Mouse (Mus musculus): ENCODE data around the gene Kti12. TPM values are rescaled to one million over a fixed set of nuclear protein-coding genes. Genes with fewer than 3 reads are reported as not detected.
A peak's percentile ranks its signal among the peaks of the same experiment; 100 is the strongest.

Kti12 gene
- polyA plus RNA-seq, 1 experiment from 2014 or later: 26.6 TPM

GRCm38 (mm10) chr4:108826096-108826495, 21.5 kb upstream of the Kti12 start:
- peak overlapping the region; percentile 59 for H3K27ac ChIP-seq (ENCODE audit: low read length)
- 54% methylated on average over 1 of the region's 1 CpGs for WGBS
- no peaks in the 10 kb centered on the region; the same call in 1 of the 2 replicates for H3K36me3 ChIP-seq (ENCODE audit: insufficient read depth, low read length)
- ATAC-seq (no peak), DNase-seq (ENCODE audit: low spot score) (no peak)
- H3K27me3 ChIP-seq (replicated peaks; ENCODE audit: insufficient read depth, low read length): no peaks in the 10 kb centered on the region
- no peak overlapping the region for H3K4me2 ChIP-seq (replicated peaks; ENCODE audit: low read depth, low read length)
- no peak overlapping the region for H3K4me3 ChIP-seq (ENCODE audit: low read depth, low read length)
- H3K4me1 ChIP-seq (ENCODE audit: insufficient read depth, low read depth, low read length): no peaks in the 10 kb centered on the region
- no peak overlapping the region for H3K9ac ChIP-seq (replicated peaks; ENCODE audit: low read depth)
- H3K9me3 ChIP-seq (ENCODE audit: low read length): no peaks in the 10 kb centered on the region
- TF ChIP-seq CTCF (IDR thresholded peaks at IDR 0.05) (no peak), EP300 (IDR thresholded peaks at IDR 0.05) (no peak)

GRCm38 (mm10) chr4:108826643-108827042, 20.9 kb upstream of the Kti12 start:
- Histone ChIP-seq H3K4me2 (replicated peaks; ENCODE audit: low read depth, low read length) (no peak overlapping the region), H3K9me3 (ENCODE audit: low read length) (no peaks in the 10 kb centered on the region), H3K36me3 (ENCODE audit: insufficient read depth, low read length) (no peaks in the 10 kb centered on the region; the same call in 1 of the 2 replicates), H3K4me1 (ENCODE audit: insufficient read depth, low read depth, low read length) (peaks cover 1% of the 10 kb centered on the region; the same call in 1 of the 2 replicates), H3K27me3 (replicated peaks; ENCODE audit: insufficient read depth, low read length) (no peaks in the 10 kb centered on the region), H3K4me3 (ENCODE audit: low read depth, low read length) (no peak overlapping the region), H3K27ac (ENCODE audit: low read length) (no peak overlapping the region), H3K9ac (replicated peaks; ENCODE audit: low read depth) (no peak overlapping the region)
- DNase-seq (ENCODE audit: low spot score) (no peak), ATAC-seq (no peak)
- WGBS: 66% methylated on average over 2 of the region's 2 CpGs
- TF ChIP-seq CTCF (IDR thresholded peaks at IDR 0.05): no peak
- no peak for TF ChIP-seq EP300 (IDR thresholded peaks at IDR 0.05)

GRCm38 (mm10) chr4:108830698-108831097, 16.9 kb upstream of the Kti12 start:
- Histone ChIP-seq H3K9me3 (ENCODE audit: low read length) (no peaks in the 10 kb centered on the region), H3K9ac (replicated peaks; ENCODE audit: low read depth) (no peak overlapping the region), H3K4me1 (ENCODE audit: insufficient read depth, low read depth, low read length) (peaks cover 12% of the 10 kb centered on the region; the same call in 1 of the 2 replicates), H3K27ac (ENCODE audit: low read length) (no peak overlapping the region), H3K36me3 (ENCODE audit: insufficient read depth, low read length) (no peaks in the 10 kb centered on the region), H3K4me2 (replicated peaks; ENCODE audit: low read depth, low read length) (no peak overlapping the region), H3K4me3 (ENCODE audit: low read depth, low read length) (no peak overlapping the region), H3K27me3 (replicated peaks; ENCODE audit: insufficient read depth, low read length) (no peaks in the 10 kb centered on the region)
- TF ChIP-seq CTCF (IDR thresholded peaks at IDR 0.05) (no peak), EP300 (IDR thresholded peaks at IDR 0.05) (no peak)
- peak; percentile 71 for DNase-seq (ENCODE audit: low spot score)
- WGBS: 71% methylated on average over 1 of the region's 1 CpGs
- no peak for ATAC-seq

- H3K4me3 ChIP-seq (ENCODE audit: low read depth, low read length): peak within 1 kb of the TSS; percentile 100
- H3K27ac ChIP-seq (ENCODE audit: low read length): peak within 1 kb of the TSS; percentile 95
- H3K4me1 ChIP-seq (ENCODE audit: insufficient read depth, low read depth, low read length): peaks cover 13% of the 10 kb centered on the region; the same call in 1 of the 2 replicates
- WGBS: under 1% methylated on average over 55 of the region's 73 CpGs
- no peak for TF ChIP-seq CTCF (IDR thresholded peaks at IDR 0.05)
- no peak for TF ChIP-seq EP300 (IDR thresholded peaks at IDR 0.05)
- DNase-seq (ENCODE audit: low spot score): peak; percentile 97
- no peaks in the 10 kb centered on the region for H3K27me3 ChIP-seq (replicated peaks; ENCODE audit: insufficient read depth, low read length)
- no peaks in the 10 kb centered on the region for H3K36me3 ChIP-seq (ENCODE audit: insufficient read depth, low read length)
- peak within 1 kb of the TSS; percentile 97 for H3K9ac ChIP-seq (replicated peaks; ENCODE audit: low read depth)
- ATAC-seq: peak; percentile 96
- H3K9me3 ChIP-seq (ENCODE audit: low read length): no peaks in the 10 kb centered on the region
- peak within 1 kb of the TSS; percentile 78 for H3K4me2 ChIP-seq (replicated peaks; ENCODE audit: low read depth, low read length)
These were observed 14.4 kb upstream of the Kti12 start, which contains the start of gene Btf3l4 for GRCm38 (mm10) chr4:108832916-108833827. Gene Btf3l4 (minus strand): TSS chr4:108833614.

DNA sequence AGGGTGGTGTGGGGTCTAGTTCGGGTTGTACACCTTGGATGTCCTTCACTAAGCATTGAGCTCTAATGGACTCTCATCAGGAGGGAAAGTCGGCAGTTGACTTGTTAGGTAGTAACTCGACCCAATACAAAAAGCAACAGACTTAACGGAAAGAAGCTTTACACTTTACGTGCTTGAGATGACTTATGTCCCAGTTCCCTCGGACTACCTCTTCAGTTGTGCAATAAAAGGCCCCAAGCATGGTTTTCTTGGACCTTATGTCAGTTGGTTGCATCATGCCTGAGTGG, 13.8 kb upstream of the Kti12 start:
- TF ChIP-seq CTCF (IDR thresholded peaks at IDR 0.05) (no peak), EP300 (IDR thresholded peaks at IDR 0.05) (no peak; the same call in 1 of the 2 replicates)
- Histone ChIP-seq H3K27ac (ENCODE audit: low read length) (peak overlapping the region; percentile 95), H3K9ac (replicated peaks; ENCODE audit: low read depth) (peak overlapping the region; percentile 97), H3K9me3 (ENCODE audit: low read length) (no peaks in the 10 kb centered on the region), H3K27me3 (replicated peaks; ENCODE audit: insufficient read depth, low read length) (no peaks in the 10 kb centered on the region), H3K36me3 (ENCODE audit: insufficient read depth, low read length) (no peaks in the 10 kb centered on the region), H3K4me1 (ENCODE audit: insufficient read depth, low read depth, low read length) (peaks cover 19% of the 10 kb centered on the region; the same call in 1 of the 2 replicates), H3K4me2 (replicated peaks; ENCODE audit: low read depth, low read length) (peak overlapping the region; percentile 78), H3K4me3 (ENCODE audit: low read depth, low read length) (peak overlapping the region; percentile 100)
- WGBS: 0% methylated on average over 6 of the region's 6 CpGs
- no peak for ATAC-seq
- no peak for DNase-seq (ENCODE audit: low spot score)

- Histone ChIP-seq H3K27ac (ENCODE audit: low read length) (peak within 1 kb of the TSS; percentile 95), H3K9ac (replicated peaks; ENCODE audit: low read depth) (peak within 1 kb of the TSS; percentile 97), H3K36me3 (ENCODE audit: insufficient read depth, low read length) (no peaks in the 10 kb centered on the region), H3K9me3 (ENCODE audit: low read length) (no peaks in the 10 kb centered on the region), H3K4me3 (ENCODE audit: low read depth, low read length) (peak within 1 kb of the TSS; percentile 100), H3K27me3 (replicated peaks; ENCODE audit: insufficient read depth, low read length) (no peaks in the 10 kb centered on the region), H3K4me2 (replicated peaks; ENCODE audit: low read depth, low read length) (peak within 1 kb of the TSS; percentile 78), H3K4me1 (ENCODE audit: insufficient read depth, low read depth, low read length) (peaks cover 19% of the 10 kb centered on the region; the same call in 1 of the 2 replicates)
- TF ChIP-seq CTCF (IDR thresholded peaks at IDR 0.05) (peak; percentile 18; the same call in 1 of the 2 replicates), EP300 (IDR thresholded peaks at IDR 0.05) (peak; percentile 49; the same call in 1 of the 2 replicates)
- WGBS: under 1% methylated on average over 34 of the region's 34 CpGs
- peak; percentile 97 for DNase-seq (ENCODE audit: low spot score)
- ATAC-seq: peak; percentile 76
These were observed 13.2 kb upstream of the Kti12 start, which contains the start of gene Txndc12 for GRCm38 (mm10) chr4:108834115-108834970. Gene Txndc12 (plus strand): TSS chr4:108834601.
